Mouse (Mus musculus): ENCODE results near the gene Rpl4. TPM values are rescaled to one million over a fixed set of nuclear protein-coding genes. Genes with fewer than 3 reads are reported as not detected.

Gene Rpl4
- 1,000 to 10,000 TPM; 1,282 to 1,679 TPM for polyA plus RNA-seq (2017; shearing (Covaris generic))

GRCm38 (mm10) chr9:64172816-64173665 lies at the start of gene Rpl4, which contains the start of gene Zwilch:
Gene Rpl4, plus strand, starts transcription at chr9:64173375.
Gene Zwilch, minus strand, starts transcription at chr9:64173104.

GRCm38 (mm10) chr9:64178974-64179646 lies 5.9 kb downstream of the Rpl4 start, which contains the start of gene Snapc5:
Gene Snapc5, plus strand, starts transcription at chr9:64179274.

Other genes with a start within 250 kb of the Rpl4 start
- gene Smad6, start 151.3 kb upstream of the Rpl4 start, polyA plus RNA-seq (2017; shearing (Covaris generic)): under 1 TPM in 1 of 2 experiments, not detected in 1; 0.53 TPM
- gene Lctl, start 56.2 kb upstream of the Rpl4 start, polyA plus RNA-seq (2017; shearing (Covaris generic)): 1 to 10 TPM in 1 of 2 experiments, under 1 TPM in 1; 0.64 to 2.6 TPM
- gene Zwilch, start 271 bp upstream of the Rpl4 start, polyA plus RNA-seq (2017; shearing (Covaris generic)): 1 to 10 TPM; 1.5 to 2.1 TPM
- 10 to 100 TPM; 52.9 to 61.3 TPM for gene Snapc5, start 5.9 kb downstream of the Rpl4 start, polyA plus RNA-seq (2017; shearing (Covaris generic))
- gene Uchl4, start 61.8 kb downstream of the Rpl4 start, polyA plus RNA-seq (2017; shearing (Covaris generic)): 10 to 100 TPM in 1 of 2 experiments, 1 to 10 TPM in 1; 8.3 to 16.7 TPM
- gene Map2k1, start 80.3 kb downstream of the Rpl4 start, polyA plus RNA-seq (2017; shearing (Covaris generic)): 100 to 1,000 TPM in 1 of 2 experiments, 10 to 100 TPM in 1; 93.5 to 103 TPM
- 10 to 100 TPM; 34.6 to 55.8 TPM for gene Tipin, start 108.2 kb downstream of the Rpl4 start, polyA plus RNA-seq (2017; shearing (Covaris generic))
- 10 to 100 TPM; 21.2 to 26.5 TPM for gene Dis3l, start 167.9 kb downstream of the Rpl4 start, polyA plus RNA-seq (2017; shearing (Covaris generic))
- 1 to 10 TPM in 1 of 2 experiments, under 1 TPM in 1; 0.57 to 1.7 TPM for gene Megf11, start 212.3 kb downstream of the Rpl4 start, polyA plus RNA-seq (2017; shearing (Covaris generic))